Mouse (Mus musculus) leukemia stem cell, adult 10-12 weeks (primary cell): ENCODE data around the gene Nubp2. TPM values are rescaled to one million over a fixed set of nuclear protein-coding genes. Genes with fewer than 3 reads are reported as not detected.

ENCODE experiments used
- polyA plus RNA-seq: library from polyadenylated mRNA; stranded (reverse); fragments of >175 nt; gene quantifications from 2 replicates; pipeline ENCODE4 v1.2.3, GENCODE M21; 2012; ENCODE audit warnings: low replicate concordance

Gene Nubp2
- polyA plus RNA-seq: 10.5 and 114 TPM in 2 replicates

GRCm38 (mm10) chr17:24886134-24886931 is at the start of gene Nubp2, which contains the start of gene Spsb3:
Gene Nubp2 (minus strand): TSS chr17:24886349.
Gene Spsb3 (plus strand): TSS chr17:24886643.

DNA sequence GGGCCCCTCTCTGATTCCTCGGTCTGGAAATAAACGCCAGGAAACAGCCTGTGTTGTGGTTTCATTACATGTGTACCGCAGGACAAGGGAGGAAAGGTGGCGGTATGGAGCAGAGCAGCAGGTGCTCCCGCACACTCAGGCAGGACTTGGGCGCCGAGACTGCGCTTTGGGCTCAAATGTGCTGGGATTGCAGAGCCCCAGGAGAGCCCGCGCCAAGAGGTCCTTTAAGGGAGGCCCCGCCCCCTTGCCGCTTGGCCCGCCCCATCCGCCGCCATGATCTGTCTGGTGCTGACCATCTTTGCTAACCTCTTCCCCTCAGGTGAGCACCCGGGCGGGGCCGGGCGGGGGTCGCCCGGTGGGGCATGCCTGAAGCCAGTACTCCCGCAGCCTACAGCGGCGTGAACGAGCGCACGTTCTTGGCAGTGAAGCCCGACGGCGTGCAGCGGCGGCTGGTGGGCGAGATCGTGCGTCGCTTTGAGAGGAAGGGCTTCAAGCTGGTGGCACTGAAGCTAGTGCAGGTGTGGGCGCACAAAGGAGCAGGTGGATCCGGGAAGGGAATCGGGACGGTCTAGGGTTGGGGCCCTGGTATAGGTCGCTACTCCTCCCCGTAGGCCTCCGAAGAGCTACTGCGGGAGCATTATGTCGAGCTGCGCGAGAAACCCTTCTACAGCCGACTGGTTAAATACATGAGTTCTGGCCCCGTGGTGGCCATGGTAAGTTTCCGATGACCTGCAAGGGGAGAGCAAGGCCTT is 10.3 kb upstream of the Nubp2 start, which contains the start of gene Nme3:
TSS of gene Nme3 (plus strand) at position 260 of the 752 bp plus-strand sequence.

GRCm38 (mm10) chr17:24894995-24895547 is 8.9 kb upstream of the Nubp2 start, which contains the start of the genes Eme2 and Mrps34:
Gene Eme2 (minus strand): TSS chr17:24895087.
Gene Mrps34 (plus strand): TSS chr17:24895116.

GRCm38 (mm10) chr17:24865776-24866175 is 20.4 kb downstream of the Nubp2 start, which contains the start of gene Igfals:
Gene Igfals (plus strand): TSS chr17:24865997.

GRCm38 (mm10) chr17:24850065-24850772 is 35.9 kb downstream of the Nubp2 start, which contains the start of gene Fahd1:
Gene Fahd1 (minus strand): TSS chr17:24850364.

DNA sequence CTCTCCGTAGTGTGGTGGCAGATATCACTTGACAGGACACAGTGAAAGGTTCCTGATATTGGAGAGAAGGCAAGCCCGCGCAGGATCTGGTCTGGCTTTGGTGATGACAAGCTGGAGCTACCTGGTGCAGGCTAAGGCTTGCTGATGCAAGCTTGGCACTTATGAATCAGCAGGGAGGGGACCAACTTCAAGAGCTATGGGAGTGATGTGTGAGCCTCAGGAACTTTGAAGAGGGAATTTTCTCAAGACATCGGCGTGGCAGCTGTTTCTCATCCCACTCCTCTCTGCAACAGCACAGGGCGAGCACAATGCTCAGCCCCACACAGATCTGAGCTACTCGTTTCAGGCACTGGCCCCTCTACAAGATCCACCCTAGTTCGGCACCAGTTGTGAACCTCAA is 46.3 kb downstream of the Nubp2 start, which contains the start of gene Hagh:
TSS of gene Hagh (plus strand) at position 302 of the 400 bp plus-strand sequence.

Other genes starting within 250 kb of the Nubp2 start
- 2.0 and 5.8 TPM in 2 replicates for gene Slc9a3r2, start 236.0 kb downstream of the Nubp2 start, polyA plus RNA-seq
- gene Npw, start 227.9 kb downstream of the Nubp2 start, polyA plus RNA-seq: 1.1 and 4.6 TPM in 2 replicates
- gene Zfp598, start 216.7 kb downstream of the Nubp2 start, polyA plus RNA-seq: 144 and 147 TPM in 2 replicates
- gene Syngr3, start 196.4 kb downstream of the Nubp2 start, polyA plus RNA-seq: 0.56 and 0.62 TPM in 2 replicates
- gene Gfer, start 190.2 kb downstream of the Nubp2 start, polyA plus RNA-seq: 134 TPM in 2 replicates
- gene Noxo1, start 190.1 kb downstream of the Nubp2 start, polyA plus RNA-seq: 0.69 and 1.8 TPM in 2 replicates
- 20.7 and 32.9 TPM in 2 replicates for gene Tbl3, start 178.7 kb downstream of the Nubp2 start, polyA plus RNA-seq
- gene Rnf151, start 168.3 kb downstream of the Nubp2 start, polyA plus RNA-seq: 0.42 and 0.46 TPM in 2 replicates
- gene Rps2, start 168.2 kb downstream of the Nubp2 start, polyA plus RNA-seq: 69.0 and 456 TPM in 2 replicates
- gene Ndufb10, start 161.9 kb downstream of the Nubp2 start, polyA plus RNA-seq: 350 and 503 TPM in 2 replicates
- gene Rpl3l, start 158.5 kb downstream of the Nubp2 start, polyA plus RNA-seq: not detected in 2 replicates
- gene Msrb1, start 149.7 kb downstream of the Nubp2 start, polyA plus RNA-seq: 9.9 and 15.7 TPM in 2 replicates
- not detected in 2 replicates for gene Hs3st6, start 133.4 kb downstream of the Nubp2 start, polyA plus RNA-seq
- not detected in 2 replicates for gene Meiob, start 82.1 kb downstream of the Nubp2 start, polyA plus RNA-seq
- gene Hagh, start 46.2 kb downstream of the Nubp2 start, polyA plus RNA-seq: 39.1 and 51.7 TPM in 2 replicates
- 6.2 and 6.5 TPM in 2 replicates for gene Fahd1, start 36.0 kb downstream of the Nubp2 start, polyA plus RNA-seq
- gene Igfals, start 20.4 kb downstream of the Nubp2 start, polyA plus RNA-seq: 0.14 TPM in 1 of 2 replicates, not detected in the other
- gene Spsb3, start 294 bp upstream of the Nubp2 start, polyA plus RNA-seq: 21.6 and 45.5 TPM in 2 replicates
- gene Eme2, start 8.7 kb upstream of the Nubp2 start, polyA plus RNA-seq: 31.8 and 37.9 TPM in 2 replicates
- 81.1 and 115 TPM in 2 replicates for gene Mrps34, start 8.8 kb upstream of the Nubp2 start, polyA plus RNA-seq
- gene Nme3, start 10.2 kb upstream of the Nubp2 start, polyA plus RNA-seq: 16.0 and 19.6 TPM in 2 replicates
- gene Mapk8ip3, start 50.6 kb upstream of the Nubp2 start, polyA plus RNA-seq: 38.3 and 49.4 TPM in 2 replicates
- 9.1 and 11.1 TPM in 2 replicates for gene Jpt2, start 74.3 kb upstream of the Nubp2 start, polyA plus RNA-seq
- 21.8 and 31.3 TPM in 2 replicates for gene Cramp1l, start 129.4 kb upstream of the Nubp2 start, polyA plus RNA-seq
- 6.6 and 11.9 TPM in 2 replicates for gene Ift140, start 129.7 kb upstream of the Nubp2 start, polyA plus RNA-seq
- 0.61 and 0.64 TPM in 2 replicates for gene Tmem204, start 197.2 kb upstream of the Nubp2 start, polyA plus RNA-seq
- gene Telo2, start 229.6 kb upstream of the Nubp2 start, polyA plus RNA-seq: 18.2 and 46.2 TPM in 2 replicates
- not detected in 2 replicates for gene Ptx4, start 234.4 kb upstream of the Nubp2 start, polyA plus RNA-seq
- 27.7 and 32.4 TPM in 2 replicates for gene Clcn7, start 247.0 kb upstream of the Nubp2 start, polyA plus RNA-seq